Comparison of ENCODE assay signal across 12 mouse cellular contexts in genomic region chr17:80170951-80171350, GRCm38 (mm10). TPM values are rescaled to one million over a fixed set of nuclear protein-coding genes. Genes with fewer than 3 reads are reported as not detected.
"Had no signal": no experiment of that assay in that cellular context is flagged by ENCODE, and none has a peak within 500 bp of the region (broad histone marks: within the 10 kb centered on the region; RNA-seq: fewer than 3 reads in every experiment).

No protein-coding gene starts in this region.

- H3K4me3 ChIP-seq: kidney, embryonic 15.5 days; left cerebral cortex, adult 2 months; limb, embryonic 15.5 days; midbrain, embryonic 13.5 days; myocyte had no signal

- H3K4me2 ChIP-seq: kidney, embryonic 15.5 days; limb, embryonic 15.5 days; midbrain, embryonic 13.5 days had no signal

- H3K27me3 ChIP-seq: kidney, embryonic 15.5 days; limb, embryonic 15.5 days; midbrain, embryonic 13.5 days had no signal

- H3K9ac ChIP-seq: kidney, embryonic 15.5 days; limb, embryonic 15.5 days; liver, embryonic 14.5 days; midbrain, embryonic 13.5 days had no signal

- H3K36me3 ChIP-seq: kidney, embryonic 15.5 days; limb, embryonic 15.5 days; midbrain, embryonic 13.5 days had no signal

- H3K9me3 ChIP-seq: kidney, embryonic 15.5 days; limb, embryonic 15.5 days; midbrain, embryonic 13.5 days had no signal

- DNase-seq: kidney, postnatal 25 days; lung, adult 18-20 months; right cerebral cortex, postnatal 14 days; thymus, postnatal 36 days had no signal

- H3K27ac ChIP-seq: kidney, embryonic 15.5 days; left cerebral cortex, adult 2 months; limb, embryonic 15.5 days; liver, embryonic 14.5 days; midbrain, embryonic 13.5 days had no signal

- ATAC-seq: midbrain, embryonic 13.5 days had no signal

RNA-seq across cellular contexts. Expression of gene Ttc39d, which starts 36.3 kb away (rescaled TPM):
- polyA plus RNA-seq: neural tube, embryonic 11.5 days; spleen, adult 2 months had no signal
